Mouse (Mus musculus) left cerebral cortex, adult 2 months (tissue): ENCODE measurements around the gene Det1. TPM values are rescaled to one million over a fixed set of nuclear protein-coding genes. Genes with fewer than 3 reads are reported as not detected.

Experiments used
- DNase-seq, 2 experiments: peaks; one replicate each; pipeline ENCODE4 v3.0.0; 2021 to 2022; ENCODE audit warnings: low spot score in 2 of 2, mixed read lengths in 1 of 2; ENCODE audit errors: extremely low spot score in 1 of 2
- H3K27ac ChIP-seq: fragments of 200-600 bp; 2 replicates; pipeline ENCODE4 v1.8.1; 2022
- H3K4me3 ChIP-seq: fragments of 200-600 bp; 2 replicates; pipeline ENCODE4 v1.8.1; 2022
- CTCF ChIP-seq: fragments of 200-600 bp; IDR thresholded peaks from 2 replicates; pipeline ENCODE4 v1.8.1; 2022; ENCODE audit warnings: antibody characterized with exemption, mild to moderate bottlenecking, moderate library complexity
- intact Hi-C: fragments of 180-260 bp; cut with DNase I; formaldehyde crosslinking; loops from one replicate; pipeline ENCODE4 v1.15.1; 2025
- total RNA-seq, 2 experiments: library from RNA; stranded (reverse); gene quantifications; 2 replicates each; pipeline ENCODE4 v1.2.3; 2021

Det1 gene
- total RNA-seq, 2 experiments from 2014 or later: 6.1 TPM

- no peak for TF ChIP-seq CTCF
- peak; percentile 50 to 70 for DNase-seq
- peak overlapping the region; percentile 47 for H3K27ac ChIP-seq
- intact Hi-C loops: loop anchor here (5.0 kb wide), 1 partner anchor 35 kb away; the partner anchor contains the start of gene Det1
- H3K4me3 ChIP-seq: peak overlapping the region; percentile 49
Measured at GRCm38 (mm10) chr7:78882469-78882837, 35.4 kb upstream of the Det1 start.

GRCm38 (mm10) chr7:78881607-78882468 is 34.8 kb upstream of the Det1 start:
- TF ChIP-seq CTCF: no peak
- intact Hi-C loops: loop anchor here (5.0 kb wide), 1 partner anchor 35 kb away; the partner anchor contains the start of gene Det1
- no peak overlapping the region for H3K27ac ChIP-seq
- no peak for DNase-seq
- peak overlapping the region; percentile 49 for H3K4me3 ChIP-seq

- intact Hi-C loops: no loop called here
- DNase-seq: no peak
- H3K4me3 ChIP-seq: no peak overlapping the region
- H3K27ac ChIP-seq: no peak overlapping the region
- TF ChIP-seq CTCF: no peak
Measured at GRCm38 (mm10) chr7:78872831-78873230, 25.8 kb upstream of the Det1 start.

- no peak for DNase-seq
- no peak overlapping the region for H3K4me3 ChIP-seq
- no peak for TF ChIP-seq CTCF
- intact Hi-C loops: no loop called here
- no peak overlapping the region for H3K27ac ChIP-seq
Measured at GRCm38 (mm10) chr7:78872366-78872765, 25.3 kb upstream of the Det1 start.

- intact Hi-C loops: no loop called here
- Histone ChIP-seq H3K27ac (no peak overlapping the region), H3K4me3 (no peak overlapping the region)
- no peak for DNase-seq
- no peak for TF ChIP-seq CTCF
Measured at GRCm38 (mm10) chr7:78868731-78869130, 21.7 kb upstream of the Det1 start.

GRCm38 (mm10) chr7:78865212-78865949 is 18.3 kb upstream of the Det1 start:
- no peak for TF ChIP-seq CTCF
- H3K4me3 ChIP-seq: no peak overlapping the region
- H3K27ac ChIP-seq: no peak overlapping the region
- intact Hi-C loops: no loop called here
- no peak for DNase-seq

GRCm38 (mm10) chr7:78864446-78864802 is 17.4 kb upstream of the Det1 start:
- no peak for TF ChIP-seq CTCF
- no peak overlapping the region for H3K4me3 ChIP-seq
- no peak for DNase-seq
- intact Hi-C loops: no loop called here
- H3K27ac ChIP-seq: no peak overlapping the region

- no peak for TF ChIP-seq CTCF
- intact Hi-C loops: no loop called here
- Histone ChIP-seq H3K27ac (no peak overlapping the region), H3K4me3 (no peak overlapping the region)
- no peak for DNase-seq
Measured at GRCm38 (mm10) chr7:78863796-78864445, 16.9 kb upstream of the Det1 start.

- no peak for DNase-seq
- Histone ChIP-seq H3K27ac (no peak overlapping the region), H3K4me3 (no peak overlapping the region)
- intact Hi-C loops: no loop called here
- TF ChIP-seq CTCF: no peak
Measured at GRCm38 (mm10) chr7:78855044-78855655, 8.1 kb upstream of the Det1 start.

GRCm38 (mm10) chr7:78854051-78854450 is 7.0 kb upstream of the Det1 start:
- no peak for DNase-seq
- H3K27ac ChIP-seq: no peak overlapping the region
- no peak overlapping the region for H3K4me3 ChIP-seq
- TF ChIP-seq CTCF: no peak
- intact Hi-C loops: no loop called here

- no peak for DNase-seq
- no peak for TF ChIP-seq CTCF
- intact Hi-C loops: loop anchor here (2.0 to 5.0 kb wide), 4 partner anchors 36 to 55 kb away; no protein-coding TSS in a partner anchor
- peak overlapping the region; percentile 88 for H3K4me3 ChIP-seq
- H3K27ac ChIP-seq: peak overlapping the region; percentile 93
Measured at GRCm38 (mm10) chr7:78846066-78846716, 872 bp downstream of the Det1 start.
